Mouse (Mus musculus) heart, adult 2 months (tissue): ENCODE results near the gene Arcn1. TPM values are rescaled to one million over a fixed set of nuclear protein-coding genes. Genes with fewer than 3 reads are reported as not detected.

Experiments
- DNase-seq, 2 experiments: peaks; one replicate each; pipeline ENCODE4 v3.0.0; 2021
- H3K27ac ChIP-seq: fragments of 200-600 bp; 2 replicates; pipeline ENCODE4 v1.8.1; 2022
- H3K27me3 ChIP-seq: fragments of 200-500 bp; 2 replicates; pipeline ENCODE4 v1.6.1; 2012; ENCODE audit warnings: mild to moderate bottlenecking, low read length, inconsistent platforms, mixed read lengths; ENCODE audit not compliant: control insufficient read depth, insufficient read depth
- H3K36me3 ChIP-seq: fragments of 200-500 bp; 2 replicates; pipeline ENCODE4 v1.6.1; 2012; ENCODE audit warnings: low read length, inconsistent platforms; ENCODE audit not compliant: control insufficient read depth, insufficient read depth
- H3K4me1 ChIP-seq: fragments of 200-500 bp; 2 replicates; pipeline ENCODE4 v1.6.1; 2011; ENCODE audit warnings: low read length; ENCODE audit not compliant: control insufficient read depth, insufficient read depth
- H3K4me3 ChIP-seq: fragments of 200-600 bp; 2 replicates; pipeline ENCODE4 v1.8.1; 2022
- H3K79me2 ChIP-seq: fragments of 200-500 bp; replicated peaks from 2 replicates; pipeline ENCODE4 v1.6.1; 2012; ENCODE audit warnings: mild to moderate bottlenecking, inconsistent platforms, low read length, moderate library complexity, mixed read lengths; ENCODE audit not compliant: control insufficient read depth, insufficient read depth
- H3K9ac ChIP-seq: fragments of 200-500 bp; 2 replicates; pipeline ENCODE4 v1.6.1; 2012; ENCODE audit warnings: low read depth, mild to moderate bottlenecking, control low read depth, inconsistent platforms, low read length, mixed read lengths
- CTCF ChIP-seq: fragments of 200-600 bp; IDR thresholded peaks from 2 replicates; pipeline ENCODE4 v1.8.1; 2022; ENCODE audit warnings: antibody characterized with exemption, mild to moderate bottlenecking, moderate library complexity
- EP300 ChIP-seq: fragments of 200-500 bp; IDR thresholded peaks from 2 replicates; pipeline ENCODE4 v1.6.1; 2011; ENCODE audit warnings: low read depth, low read length, control low read depth; ENCODE audit not compliant: insufficient read depth
- POLR2A ChIP-seq: fragments of 200-500 bp; IDR thresholded peaks from 2 replicates; pipeline ENCODE4 v1.6.1; 2011; ENCODE audit warnings: mild to moderate bottlenecking, low read depth, low read length, control low read depth; ENCODE audit not compliant: insufficient read depth
- WGBS: fragments of 180-500 bp; shearing (Covaris S2); methylation state at CpG from one replicate; pipeline ENCODE4 v1.1.7; 2018; 5-methylcytosine and 5-hydroxymethylcytosine counted together
- intact Hi-C: fragments of 180-260 bp; cut with DNase I; formaldehyde crosslinking; loops from one replicate; pipeline ENCODE4 v1.15.1; 2025
- polyA plus RNA-seq: library from polyadenylated mRNA; depleted of rRNA; stranded (reverse); fragments of >200 nt; gene quantifications from 2 replicates; pipeline ENCODE4 v1.2.3, GENCODE M21; 2012
- total RNA-seq, 2 experiments: library from RNA; stranded (reverse); gene quantifications; 2 replicates each; pipeline ENCODE4 v1.2.3; 2021

The Arcn1 gene
- total and polyA plus RNA-seq, 3 experiments = 28.2 to 93.9 (median 78.6) TPM

GRCm38 (mm10) chr9:44736301-44736700 is 31.3 kb downstream of the Arcn1 start:
- no peak for DNase-seq
- Histone ChIP-seq H3K27me3 (no peaks in the 10 kb centered on the region), H3K9ac (no peak overlapping the region), H3K36me3 (no peaks in the 10 kb centered on the region), H3K4me1 (peaks cover 11% of the 10 kb centered on the region), H3K4me3 (no peak overlapping the region), H3K27ac (peak overlapping the region; percentile 97), H3K79me2 (no peaks in the 10 kb centered on the region)
- intact Hi-C loops = loop anchor here (5.0 kb wide), 1 partner anchor 79 kb away; no protein-coding TSS in a partner anchor
- TF ChIP-seq CTCF (no peak), POLR2A (no peak), EP300 (no peak)
- 76% methylated on average over 2 of the region's 2 CpGs for WGBS

- TF ChIP-seq CTCF (no peak), EP300 (no peak), POLR2A (no peak)
- 79% methylated on average over 6 of the region's 6 CpGs for WGBS
- no peaks in the 10 kb centered on the region for H3K27me3 ChIP-seq
- no peaks in the 10 kb centered on the region for H3K79me2 ChIP-seq
- H3K36me3 ChIP-seq = no peaks in the 10 kb centered on the region
- H3K4me3 ChIP-seq = no peak overlapping the region
- no peak overlapping the region for H3K9ac ChIP-seq
- H3K27ac ChIP-seq = peak overlapping the region; percentile 97
- intact Hi-C loops = loop anchor here (1.0 to 5.0 kb wide), 2 partner anchors 44 to 79 kb away; no protein-coding TSS in a partner anchor
- H3K4me1 ChIP-seq = peaks cover 11% of the 10 kb centered on the region
- no peak for DNase-seq
Observed at GRCm38 (mm10) chr9:44735886-44736285, 31.8 kb downstream of the Arcn1 start.

- Histone ChIP-seq H3K79me2 (no peaks in the 10 kb centered on the region), H3K27me3 (no peaks in the 10 kb centered on the region), H3K9ac (peak within 1 kb of the TSS; percentile 67), H3K4me1 (peaks cover 11% of the 10 kb centered on the region), H3K4me3 (peak within 1 kb of the TSS; percentile 65), H3K36me3 (no peaks in the 10 kb centered on the region), H3K27ac (peak within 1 kb of the TSS; percentile 97)
- WGBS = 2% methylated on average over 47 of the region's 47 CpGs
- peak; percentile 85 for DNase-seq
- TF ChIP-seq POLR2A (peak; percentile 79), CTCF (peak; percentile 67), EP300 (0 out of 2 replicates have a peak, but pooled peaks have one; percentile 4)
- intact Hi-C loops = loop anchor here (1.0 to 5.0 kb wide), 3 partner anchors 43 to 248 kb away; no protein-coding TSS in a partner anchor
Observed at GRCm38 (mm10) chr9:44734524-44735494, 32.8 kb downstream of the Arcn1 start, which contains the start of gene Phldb1. Phldb1 (minus strand) TSS chr9:44735198.

- Histone ChIP-seq H3K4me3 (peak overlapping the region; percentile 65), H3K9ac (peak overlapping the region; percentile 67), H3K27me3 (no peaks in the 10 kb centered on the region), H3K36me3 (no peaks in the 10 kb centered on the region), H3K79me2 (no peaks in the 10 kb centered on the region), H3K27ac (peak overlapping the region; percentile 97), H3K4me1 (peaks cover 12% of the 10 kb centered on the region)
- DNase-seq = peak; percentile 89 to 91
- TF ChIP-seq CTCF (no peak), POLR2A (peak; percentile 47)
- intact Hi-C loops = loop anchor here (2.0 to 5.0 kb wide), 2 partner anchors 33 to 247 kb away; partner anchors contain the start of genes Arcn1 and Ift46
- 9% methylated on average over 79 of the region's 79 CpGs for WGBS
Observed at GRCm38 (mm10) chr9:44733671-44734523, 33.7 kb downstream of the Arcn1 start.

- Histone ChIP-seq H3K4me1 (peaks cover 13% of the 10 kb centered on the region), H3K4me3 (peak overlapping the region; percentile 65), H3K79me2 (no peaks in the 10 kb centered on the region), H3K36me3 (no peaks in the 10 kb centered on the region), H3K27ac (peak overlapping the region; percentile 97), H3K9ac (peak overlapping the region; percentile 67), H3K27me3 (no peaks in the 10 kb centered on the region)
- 35% methylated on average over 12 of the region's 12 CpGs for WGBS
- no peak for TF ChIP-seq CTCF
- no peak for TF ChIP-seq POLR2A
- no peak for TF ChIP-seq EP300
- peak; percentile 62 to 71 for DNase-seq
- intact Hi-C loops = loop anchor here (2.0 to 5.0 kb wide), 2 partner anchors 34 to 246 kb away; partner anchors contain the start of genes Arcn1 and Ift46
Observed at GRCm38 (mm10) chr9:44732921-44733530, 34.6 kb downstream of the Arcn1 start.
